Mouse (Mus musculus): ENCODE measurements around the gene 2610028H24Rik.

GRCm38 (mm10) chr10:76504271-76504943 lies 55.5 kb downstream of the 2610028H24Rik start:
- TF ChIP-seq POLR2A (IDR thresholded peaks at IDR 0.05; ENCODE audit: low read depth, low read length), result no peak
- TF ChIP-seq CTCF (conservative IDR thresholded peaks at IDR 0.05; ENCODE audit: insufficient read depth, insufficient read length, low read depth, low read length), result no peak

Measured in kidney, adult 2 months (tissue).